Mouse (Mus musculus) left cerebral cortex, postnatal 14 days (tissue): ENCODE measurements around the gene Nfkb2. TPM values are rescaled to one million over a fixed set of nuclear protein-coding genes. Genes with fewer than 3 reads are reported as not detected.

ENCODE experiments used
- microRNA-seq, 2 experiments: library from miRNA; unstranded; fragments of <30 nt; microRNA quantifications; one replicate each; pipeline ENCODE4 v1.2.0; 2022
- total RNA-seq, 2 experiments: library from RNA; stranded (reverse); gene quantifications; 2 replicates each; pipeline ENCODE4 v1.2.3; 2021

Nfkb2 gene
- total RNA-seq, 2 experiments from 2014 or later, result 1.8 to 2.8 TPM

Small RNA genes within 50 kb of the gene (microRNA-seq; reads per million reads assigned to microRNA genes)
- gene Mir146b, result 1.8 to 8.8 reads per million in 2 experiments

Other genes starting within 250 kb of the Nfkb2 start
- 10 to 100 TPM; 37.6 to 38.8 TPM for gene Nolc1, start 228.5 kb upstream of the Nfkb2 start, total RNA-seq
- not detected for gene Elovl3, start 172.4 kb upstream of the Nfkb2 start, total RNA-seq
- gene Pitx3, start 156.0 kb upstream of the Nfkb2 start, total RNA-seq, result not detected
- 100 to 1,000 TPM in 1 of 2 experiments, 10 to 100 TPM in 1; 90.3 to 100 TPM for gene Gbf1, start 151.8 kb upstream of the Nfkb2 start, total RNA-seq
- gene Psd, start 22.8 kb downstream of the Nfkb2 start, total RNA-seq, result 100 to 1,000 TPM; 580 to 627 TPM
- 10 to 100 TPM; 26.4 to 50.4 TPM for gene Fbxl15, start 23.9 kb downstream of the Nfkb2 start, total RNA-seq
- 100 to 1,000 TPM; 186 to 274 TPM for gene Cuedc2, start 34.4 kb downstream of the Nfkb2 start, total RNA-seq
- 10 to 100 TPM; 28.7 to 47.5 TPM for gene Mfsd13a, start 36.8 kb downstream of the Nfkb2 start, total RNA-seq
- gene 2310034G01Rik, start 46.0 kb downstream of the Nfkb2 start, total RNA-seq, result 1 to 10 TPM in 1 of 2 experiments, under 1 TPM in 1; 0.94 to 1.1 TPM
- 100 to 1,000 TPM; 217 to 220 TPM for gene Actr1a, start 91.4 kb downstream of the Nfkb2 start, total RNA-seq
- gene Sufu, start 92.6 kb downstream of the Nfkb2 start, total RNA-seq, result 10 to 100 TPM; 16.8 to 18.6 TPM
- gene Trim8, start 197.4 kb downstream of the Nfkb2 start, total RNA-seq, result 100 to 1,000 TPM; 103 to 110 TPM